Mouse (Mus musculus): ENCODE results near the gene 1700016H13Rik. TPM values are rescaled to one million over a fixed set of nuclear protein-coding genes. Genes with fewer than 3 reads are reported as not detected.

Gene 1700016H13Rik
- polyA plus RNA-seq, 1 experiment = not detected

DNA sequence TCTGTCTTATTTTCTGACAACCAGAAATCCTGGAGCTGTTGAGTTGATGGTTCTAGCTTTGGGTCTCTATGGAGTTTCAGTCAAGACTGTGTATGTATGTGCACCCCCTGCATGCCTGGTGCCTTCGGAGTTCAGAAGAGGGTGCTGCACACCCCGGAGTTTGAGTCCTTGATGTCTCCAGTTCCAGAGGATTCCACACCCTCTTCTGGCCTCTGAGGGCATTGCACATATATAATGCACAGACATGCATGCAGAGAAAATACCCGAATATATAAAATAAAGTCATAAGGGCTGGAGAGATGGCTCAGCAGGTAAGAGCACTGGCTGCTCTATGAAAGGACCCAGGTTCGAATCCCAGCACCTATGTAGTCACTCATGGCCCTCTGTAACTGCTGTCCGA is 3.1 kb upstream of the 1700016H13Rik start:
- TF ChIP-seq TAL1 (IDR thresholded peaks at IDR 0.05; ENCODE audit: low read length) = no peak
- TF ChIP-seq GATA1 (IDR thresholded peaks at IDR 0.05; ENCODE audit: low read length) = no peak
- peaks cover 7% of the 10 kb centered on the region for H3K27me3 ChIP-seq (ENCODE audit: control insufficient read depth)
- no peaks in the 10 kb centered on the region for H3K36me3 ChIP-seq (ENCODE audit: control insufficient read depth)
- H3K4me1 ChIP-seq (ENCODE audit: control insufficient read depth) = peaks cover 12% of the 10 kb centered on the region
- H3K9me3 ChIP-seq (ENCODE audit: control insufficient read depth, low read length) = no peaks in the 10 kb centered on the region
- no peak overlapping the region for H3K4me3 ChIP-seq (replicated peaks)

DNA sequence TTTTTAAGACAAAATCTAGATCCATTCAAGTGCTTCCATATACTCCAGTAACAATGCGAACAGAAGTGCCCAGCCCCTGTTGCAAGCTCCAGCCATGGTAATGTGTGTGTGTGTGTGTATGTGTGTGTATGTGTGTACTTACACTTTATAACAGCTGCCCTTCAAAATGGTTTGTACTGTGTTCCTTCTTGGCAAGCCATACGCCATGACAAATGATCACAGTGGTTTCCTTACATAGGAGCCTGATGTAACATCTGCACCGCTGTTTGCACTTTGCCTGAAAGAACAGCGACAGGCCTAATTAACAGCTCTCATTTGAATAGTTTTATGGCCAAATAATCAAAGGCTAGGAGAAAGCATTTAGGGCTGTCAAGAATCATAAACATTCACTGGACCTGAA is 1.0 kb downstream of the 1700016H13Rik start:
- no peak overlapping the region for H3K4me3 ChIP-seq (replicated peaks)

DNA sequence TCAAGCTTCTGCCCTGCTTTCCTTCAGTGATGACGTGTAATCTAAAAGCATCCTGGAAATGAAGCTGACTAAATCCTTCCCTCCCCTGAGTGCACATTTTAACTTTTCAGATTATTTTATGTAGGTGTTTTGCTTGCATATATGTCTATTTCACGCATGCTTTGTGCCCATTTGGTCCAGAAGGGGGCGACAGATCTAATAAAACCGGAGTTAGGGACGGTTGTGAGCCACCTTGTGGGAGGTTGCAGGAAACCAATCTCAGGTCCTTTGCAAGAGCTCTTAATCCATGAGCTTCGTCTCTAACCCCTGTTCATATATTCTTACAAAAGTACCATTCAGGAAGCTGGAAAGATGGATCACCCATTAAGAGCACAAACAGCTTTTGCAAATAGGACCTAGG is 1.6 kb downstream of the 1700016H13Rik start:
- Histone ChIP-seq H3K27me3 (ENCODE audit: control insufficient read depth) (peaks cover 7% of the 10 kb centered on the region), H3K4me1 (ENCODE audit: control insufficient read depth) (peaks cover 12% of the 10 kb centered on the region), H3K4me3 (replicated peaks) (no peak overlapping the region), H3K9me3 (ENCODE audit: control insufficient read depth, low read length) (no peaks in the 10 kb centered on the region), H3K36me3 (ENCODE audit: control insufficient read depth) (no peaks in the 10 kb centered on the region)
- TF ChIP-seq TAL1 (IDR thresholded peaks at IDR 0.05; ENCODE audit: low read length) = no peak
- TF ChIP-seq GATA1 (IDR thresholded peaks at IDR 0.05; ENCODE audit: low read length) = no peak

More for the DNA sequence above, 1.0 kb downstream of the 1700016H13Rik start:
- Histone ChIP-seq H3K9me3 (ENCODE audit: control insufficient read depth, low read length) (no peaks in the 10 kb centered on the region), H3K36me3 (ENCODE audit: control insufficient read depth) (no peaks in the 10 kb centered on the region), H3K4me1 (ENCODE audit: control insufficient read depth) (peaks cover 12% of the 10 kb centered on the region), H3K27me3 (ENCODE audit: control insufficient read depth) (peaks cover 7% of the 10 kb centered on the region)
- TF ChIP-seq TAL1 (IDR thresholded peaks at IDR 0.05; ENCODE audit: low read length) = no peak
- TF ChIP-seq GATA1 (IDR thresholded peaks at IDR 0.05; ENCODE audit: low read length) = no peak

DNA sequence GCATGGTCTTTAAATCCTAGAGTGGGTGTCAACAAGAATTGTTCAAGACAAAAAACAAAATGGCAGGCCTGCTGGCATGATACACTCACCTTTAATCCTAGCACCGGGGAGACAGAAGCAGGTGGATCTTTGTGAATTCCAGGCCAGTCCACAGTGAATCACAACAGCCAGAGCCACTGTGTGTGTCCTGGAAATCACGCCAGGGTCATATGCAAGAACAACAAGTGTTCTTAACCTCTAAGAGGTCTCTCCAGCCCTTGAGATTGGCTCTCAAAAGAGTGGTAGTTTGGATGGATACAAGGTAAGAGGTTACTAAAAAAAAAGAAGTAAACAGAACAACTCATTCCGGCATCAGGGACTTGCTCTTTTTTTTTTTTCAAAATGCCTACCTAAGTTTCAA is 8.5 kb downstream of the 1700016H13Rik start:
- no peaks in the 10 kb centered on the region for H3K4me1 ChIP-seq (ENCODE audit: control insufficient read depth)
- no peaks in the 10 kb centered on the region for H3K9me3 ChIP-seq (ENCODE audit: control insufficient read depth, low read length)
- H3K27me3 ChIP-seq (ENCODE audit: control insufficient read depth) = no peaks in the 10 kb centered on the region
- no peaks in the 10 kb centered on the region for H3K36me3 ChIP-seq (ENCODE audit: control insufficient read depth)
- no peak overlapping the region for H3K4me3 ChIP-seq (replicated peaks)
- TF ChIP-seq GATA1 (IDR thresholded peaks at IDR 0.05; ENCODE audit: low read length) = no peak
- TF ChIP-seq TAL1 (IDR thresholded peaks at IDR 0.05; ENCODE audit: low read length) = no peak

DNA sequence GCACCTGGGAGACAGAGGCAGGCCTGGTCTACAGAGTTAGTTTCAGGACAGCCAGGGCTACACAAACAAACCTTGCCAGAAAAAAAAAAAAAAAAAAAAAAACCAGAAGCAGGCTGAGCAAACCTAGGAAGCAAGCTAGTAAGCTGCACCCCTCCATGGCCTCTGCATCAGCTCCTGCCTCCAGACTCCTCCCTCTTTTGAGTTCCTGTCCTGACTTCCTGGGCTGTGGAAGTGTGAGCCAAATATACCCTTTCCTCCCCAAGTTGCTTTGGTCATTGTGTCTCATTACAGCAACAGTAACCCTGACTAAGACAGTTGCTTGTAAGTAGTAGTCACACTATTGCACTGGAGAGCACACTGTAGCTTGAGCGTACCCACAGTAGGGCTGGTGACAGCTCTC is 11.6 kb downstream of the 1700016H13Rik start:
- Histone ChIP-seq H3K9me3 (ENCODE audit: control insufficient read depth, low read length) (no peaks in the 10 kb centered on the region), H3K27me3 (ENCODE audit: control insufficient read depth) (no peaks in the 10 kb centered on the region), H3K4me1 (ENCODE audit: control insufficient read depth) (no peaks in the 10 kb centered on the region), H3K4me3 (replicated peaks) (no peak overlapping the region), H3K36me3 (ENCODE audit: control insufficient read depth) (no peaks in the 10 kb centered on the region)
- TF ChIP-seq TAL1 (IDR thresholded peaks at IDR 0.05; ENCODE audit: low read length) (no peak), GATA1 (IDR thresholded peaks at IDR 0.05; ENCODE audit: low read length) (no peak)

DNA sequence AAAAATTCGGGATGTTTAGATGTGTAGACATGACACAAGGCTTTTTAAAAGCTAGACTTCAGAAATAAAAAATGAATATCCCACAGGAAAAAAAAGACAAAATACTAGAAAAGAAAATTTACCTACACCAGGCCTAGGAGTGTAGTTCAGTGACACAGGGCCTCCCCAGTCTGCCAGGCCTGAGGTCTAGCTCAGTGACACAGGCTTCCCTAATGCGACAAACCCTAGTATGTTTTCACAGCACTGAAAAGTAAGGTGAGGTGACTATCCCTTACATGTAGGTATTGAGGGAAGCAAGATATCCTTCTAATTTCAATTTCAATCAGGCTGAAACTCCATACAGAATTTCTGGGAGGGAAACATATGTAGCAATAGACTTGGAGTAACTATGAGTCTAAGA is 18.6 kb downstream of the 1700016H13Rik start:
- no peaks in the 10 kb centered on the region for H3K27me3 ChIP-seq (ENCODE audit: control insufficient read depth)
- H3K9me3 ChIP-seq (ENCODE audit: control insufficient read depth, low read length) = no peaks in the 10 kb centered on the region
- H3K4me3 ChIP-seq (replicated peaks) = no peak overlapping the region
- no peaks in the 10 kb centered on the region for H3K4me1 ChIP-seq (ENCODE audit: control insufficient read depth)
- H3K36me3 ChIP-seq (ENCODE audit: control insufficient read depth) = no peaks in the 10 kb centered on the region
- TF ChIP-seq GATA1 (IDR thresholded peaks at IDR 0.05; ENCODE audit: low read length) = no peak
- TF ChIP-seq TAL1 (IDR thresholded peaks at IDR 0.05; ENCODE audit: low read length) = no peak

DNA sequence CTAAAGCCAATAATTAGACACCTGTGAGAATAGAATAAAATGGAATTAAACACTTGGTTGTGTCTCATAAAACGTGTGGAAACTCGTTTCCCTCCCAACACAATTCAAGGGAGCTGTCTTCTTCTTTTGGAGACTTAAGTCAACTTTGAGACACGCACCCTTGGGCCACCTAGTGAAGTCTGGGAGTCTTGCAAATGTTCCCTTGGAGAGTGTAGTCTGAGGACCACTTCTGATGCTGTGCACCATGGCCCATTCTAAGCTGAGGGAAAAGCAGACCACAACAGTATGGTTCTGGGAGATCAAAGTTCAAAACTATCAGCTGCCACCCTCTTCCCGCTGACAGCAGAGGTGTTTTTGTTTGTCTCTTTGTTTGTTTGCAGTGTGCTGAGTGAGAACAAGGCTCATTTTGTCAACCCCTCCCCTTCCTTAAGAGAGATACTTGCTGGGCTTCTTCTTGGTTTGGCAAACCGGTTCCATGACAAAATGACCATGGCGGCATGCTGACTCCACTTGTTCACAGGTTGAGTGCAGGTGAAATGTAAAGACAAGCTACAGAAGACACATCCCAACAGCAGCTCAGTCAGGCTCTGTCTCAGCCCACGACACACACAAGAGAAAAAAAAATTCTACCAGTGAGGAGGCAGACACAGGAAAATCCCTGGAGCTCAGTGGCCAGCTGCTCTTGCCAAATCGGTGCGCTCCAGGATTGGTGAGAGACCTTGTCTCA is 25.8 kb downstream of the 1700016H13Rik start:
- Histone ChIP-seq H3K4me3 (replicated peaks) (no peak overlapping the region), H3K9me3 (ENCODE audit: control insufficient read depth, low read length) (no peaks in the 10 kb centered on the region), H3K27me3 (ENCODE audit: control insufficient read depth) (no peaks in the 10 kb centered on the region), H3K36me3 (ENCODE audit: control insufficient read depth) (no peaks in the 10 kb centered on the region), H3K4me1 (ENCODE audit: control insufficient read depth) (no peaks in the 10 kb centered on the region)
- TF ChIP-seq GATA1 (IDR thresholded peaks at IDR 0.05; ENCODE audit: low read length) (no peak), TAL1 (IDR thresholded peaks at IDR 0.05; ENCODE audit: low read length) (no peak)

DNA sequence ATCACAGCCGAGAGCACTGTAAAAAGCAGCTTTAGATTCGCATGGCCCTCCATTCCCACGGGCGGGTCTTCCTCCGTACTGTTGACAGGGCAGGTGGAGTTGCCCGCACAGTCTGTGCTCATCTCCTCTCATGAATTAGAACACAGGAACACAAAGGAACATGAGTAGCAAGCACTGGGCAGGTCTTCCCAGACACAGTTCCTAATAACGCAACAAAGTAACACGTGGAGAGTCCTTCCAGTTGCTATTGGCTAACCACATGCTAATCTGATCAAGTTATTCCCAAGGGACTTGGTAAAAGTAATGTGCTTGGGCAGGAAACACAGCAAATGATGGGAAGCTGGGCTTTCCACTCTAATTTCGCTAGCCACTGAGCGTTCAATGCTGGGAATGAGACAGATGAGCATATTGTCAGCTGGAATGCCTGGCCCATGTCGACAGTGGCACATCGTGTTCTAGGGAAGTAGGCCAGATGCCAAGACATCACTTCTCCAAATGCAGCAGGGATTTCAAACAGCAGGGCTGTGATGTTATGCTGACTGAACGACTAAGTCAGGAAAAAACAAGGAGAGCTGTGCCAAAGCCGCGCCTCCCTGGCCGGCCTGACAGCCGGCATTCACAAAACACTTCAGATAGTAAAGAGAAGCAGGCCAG is 26.6 kb downstream of the 1700016H13Rik start, which contains the start of gene Slc10a6:
Slc10a6 (minus strand) TSS at position 293 of the 654 bp plus-strand sequence.
- Histone ChIP-seq H3K27me3 (ENCODE audit: control insufficient read depth) (no peaks in the 10 kb centered on the region), H3K36me3 (ENCODE audit: control insufficient read depth) (no peaks in the 10 kb centered on the region), H3K4me3 (replicated peaks) (no peak within 1 kb of the TSS), H3K9me3 (ENCODE audit: control insufficient read depth, low read length) (no peaks in the 10 kb centered on the region), H3K4me1 (ENCODE audit: control insufficient read depth) (no peaks in the 10 kb centered on the region)
- TF ChIP-seq TAL1 (IDR thresholded peaks at IDR 0.05; ENCODE audit: low read length) (no peak), GATA1 (IDR thresholded peaks at IDR 0.05; ENCODE audit: low read length) (no peak)

DNA sequence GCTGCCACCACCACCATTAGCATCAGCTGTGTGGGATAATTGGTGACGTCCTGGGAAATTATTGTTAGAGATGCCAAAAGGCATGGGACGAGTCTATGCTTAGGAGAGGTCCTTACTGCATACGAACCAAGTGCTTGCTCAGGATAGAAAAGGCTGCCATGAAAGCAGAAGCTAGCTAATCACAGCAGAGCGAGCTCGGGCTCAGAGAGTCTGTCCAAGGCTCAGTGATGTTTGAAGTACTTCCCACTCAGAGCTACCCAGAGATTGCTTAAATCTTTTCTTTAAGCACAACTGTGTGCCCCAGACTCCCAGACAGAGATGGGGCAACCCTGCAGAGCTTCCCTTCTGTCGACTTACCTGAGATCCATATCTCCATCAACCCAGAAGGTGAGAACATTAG is 27.3 kb downstream of the 1700016H13Rik start:
- no peak for TF ChIP-seq GATA1 (IDR thresholded peaks at IDR 0.05; ENCODE audit: low read length)
- TF ChIP-seq TAL1 (IDR thresholded peaks at IDR 0.05; ENCODE audit: low read length) = no peak
- Histone ChIP-seq H3K4me3 (replicated peaks) (no peak overlapping the region), H3K36me3 (ENCODE audit: control insufficient read depth) (no peaks in the 10 kb centered on the region), H3K9me3 (ENCODE audit: control insufficient read depth, low read length) (no peaks in the 10 kb centered on the region), H3K27me3 (ENCODE audit: control insufficient read depth) (no peaks in the 10 kb centered on the region), H3K4me1 (ENCODE audit: control insufficient read depth) (no peaks in the 10 kb centered on the region)

All from erythroblast, embryonic 14.5 days (primary cell).